Mouse (Mus musculus) liver, embryonic 11.5 days (tissue): Measurements from ENCODE around the gene Eif3k. TPM values are rescaled to one million over a fixed set of nuclear protein-coding genes. Genes with fewer than 3 reads are reported as not detected.
"Not testable (repeated sequence)": the region's sequence is repeated elsewhere in the genome, so short reads cannot be mapped to it uniquely, and the experiment has no call there.

Experiments
- ATAC-seq: fragments of 200-750 bp; cut with Nextera tagmentation; replicated peaks from 2 replicates; pipeline ENCODE4 v1.8.0; 2017; ENCODE audit warnings: moderate number of reproducible peaks, mild to moderate bottlenecking, moderate TSS enrichment, moderate library complexity; ENCODE audit not compliant: low FRiP score
- DNase-seq: peaks from one replicate; pipeline ENCODE4 v3.0.0-alpha.2; 2017; ENCODE audit warnings: low spot score
- H3K27ac ChIP-seq: fragments of 300-500 bp; sonication (generic); 2 replicates; pipeline ENCODE4 v1.5.1; 2014; ENCODE audit warnings: mild to moderate bottlenecking, low read depth, low read length, control low read depth
- H3K27me3 ChIP-seq: fragments of 300-500 bp; sonication (generic); replicated peaks from 2 replicates; pipeline ENCODE4 v1.6.1; 2014; ENCODE audit warnings: low read length, mixed read lengths; ENCODE audit not compliant: control insufficient read depth, insufficient read depth
- H3K36me3 ChIP-seq: fragments of 300-500 bp; sonication (generic); 2 replicates; pipeline ENCODE4 v1.6.1; 2014; ENCODE audit warnings: mild to moderate bottlenecking, low read length, moderate library complexity, mixed read lengths; ENCODE audit not compliant: control insufficient read depth, insufficient read depth
- H3K4me1 ChIP-seq: fragments of 300-500 bp; sonication (generic); replicated peaks from 2 replicates; pipeline ENCODE4 v1.6.1; 2014; ENCODE audit warnings: low read length, mixed read lengths; ENCODE audit not compliant: control insufficient read depth, insufficient read depth
- H3K4me2 ChIP-seq: fragments of 300-500 bp; sonication (generic); 2 replicates; pipeline ENCODE4 v1.6.1; 2014; ENCODE audit warnings: mild to moderate bottlenecking, control low read depth, moderate library complexity
- H3K4me3 ChIP-seq: fragments of 300-500 bp; sonication (generic); 2 replicates; pipeline ENCODE4 v1.5.1; 2014; ENCODE audit warnings: low read depth, low read length, control low read depth
- H3K9ac ChIP-seq: fragments of 300-500 bp; sonication (generic); 2 replicates; pipeline ENCODE4 v1.6.1; 2014; ENCODE audit warnings: low read depth, low read length, control low read depth
- H3K9me3 ChIP-seq: fragments of 300-500 bp; sonication (generic); 2 replicates; pipeline ENCODE4 v1.6.1; 2016; ENCODE audit warnings: low read length, inconsistent platforms, mixed read lengths; ENCODE audit not compliant: control insufficient read depth
- WGBS: fragments of 180-500 bp; shearing (Covaris S2); extraction: QIAGEN DNeasy Blood & Tissue Kit; methylation state at CpG from one replicate; pipeline ENCODE4 v1.1.7; 2014; 5-methylcytosine and 5-hydroxymethylcytosine counted together
- polyA plus RNA-seq: library from polyadenylated mRNA; unstranded; fragments of >200 nt; fragmentation: Nextera tagmentation; extraction: Ambion mirVana; gene quantifications from 2 replicates; pipeline ENCODE4 v1.2.1, GENCODE M21; 2014

Eif3k gene
- polyA plus RNA-seq, 1 experiment from 2014 or later: 425 TPM

GRCm38 (mm10) chr7:28977556-28977955 lies 4.1 kb downstream of the Eif3k start:
- peaks cover 51% of the 10 kb centered on the region for H3K36me3 ChIP-seq
- DNase-seq: no peak
- 92% methylated on average over 9 of the region's 9 CpGs for WGBS
- no peak overlapping the region for H3K4me3 ChIP-seq
- no peaks in the 10 kb centered on the region for H3K27me3 ChIP-seq
- H3K27ac ChIP-seq: no peak overlapping the region
- H3K9me3 ChIP-seq: no peaks in the 10 kb centered on the region
- no peak overlapping the region for H3K9ac ChIP-seq
- ATAC-seq: no peak
- peaks cover 8% of the 10 kb centered on the region for H3K4me1 ChIP-seq
- H3K4me2 ChIP-seq: no peak overlapping the region

- no peak for ATAC-seq
- peaks cover 4% of the 10 kb centered on the region; the same call in 1 of the 2 replicates for H3K4me1 ChIP-seq
- DNase-seq: no peak
- WGBS: 83% methylated on average over 8 of the region's 8 CpGs
- no peaks in the 10 kb centered on the region for H3K27me3 ChIP-seq
- no peak overlapping the region for H3K9ac ChIP-seq
- H3K4me2 ChIP-seq: no peak overlapping the region
- no peak overlapping the region for H3K4me3 ChIP-seq
- H3K27ac ChIP-seq: no peak overlapping the region
- H3K9me3 ChIP-seq: no peaks in the 10 kb centered on the region
- peaks cover 47% of the 10 kb centered on the region for H3K36me3 ChIP-seq
Measured at GRCm38 (mm10) chr7:28973025-28973424, 8.6 kb downstream of the Eif3k start.

DNA sequence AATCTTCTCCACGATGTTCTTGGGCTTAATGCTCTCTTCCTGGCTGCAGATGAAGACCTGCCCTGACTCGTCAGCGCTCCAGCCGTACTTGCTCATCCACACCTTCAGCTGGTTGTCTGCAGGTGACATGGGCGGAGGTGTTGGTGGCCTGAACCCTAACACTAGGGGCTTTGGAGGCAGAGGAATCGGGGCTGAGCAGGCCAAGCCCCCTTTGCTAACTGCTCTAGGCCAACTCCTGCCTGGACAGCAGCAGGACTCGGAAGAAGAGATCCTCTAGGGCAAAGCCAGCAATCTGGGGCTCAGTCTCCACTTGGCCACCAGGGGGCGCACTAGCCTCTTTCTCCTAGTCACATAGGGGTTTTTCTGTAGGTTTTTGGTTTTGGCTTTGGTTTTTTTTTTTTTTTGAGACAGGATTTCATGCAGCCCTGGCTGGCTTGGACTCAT lies 9.1 kb downstream of the Eif3k start:
- Histone ChIP-seq H3K27me3 (no peaks in the 10 kb centered on the region), H3K4me1 (peaks cover 4% of the 10 kb centered on the region; the same call in 1 of the 2 replicates), H3K27ac (no peak overlapping the region), H3K4me2 (no peak overlapping the region), H3K4me3 (no peak overlapping the region), H3K9me3 (no peaks in the 10 kb centered on the region), H3K36me3 (peaks cover 43% of the 10 kb centered on the region), H3K9ac (no peak overlapping the region)
- DNase-seq: peak; percentile 71
- 0 out of 2 replicates have a peak, but pooled peaks have one; percentile 29 for ATAC-seq
- WGBS: 71% methylated on average over 8 of the region's 8 CpGs

DNA sequence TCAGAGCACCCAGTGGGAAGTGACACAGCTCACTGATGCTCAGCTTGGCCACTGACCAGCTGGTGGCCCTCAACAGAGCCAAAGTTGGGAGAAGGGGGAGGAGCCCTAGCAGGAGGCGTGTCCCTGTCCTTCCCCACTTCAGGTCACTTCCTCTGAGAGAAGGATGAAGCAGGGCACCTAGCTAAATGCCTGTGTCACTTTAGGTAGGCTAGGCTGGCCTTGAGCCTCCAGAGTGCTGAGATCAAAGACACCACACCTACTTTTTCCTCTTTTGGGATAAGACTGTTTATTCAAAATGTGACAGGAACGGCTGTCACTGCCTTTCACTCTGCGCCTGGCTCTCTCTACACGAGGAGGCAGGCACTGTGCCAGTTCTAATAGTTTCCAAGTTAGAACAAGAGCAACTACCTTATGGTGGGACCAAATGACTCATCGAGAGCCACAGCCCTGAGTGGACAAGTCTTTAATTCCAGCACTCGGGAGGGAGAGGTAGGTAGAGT lies 9.8 kb downstream of the Eif3k start:
- Histone ChIP-seq H3K9ac (no peak overlapping the region), H3K36me3 (peaks cover 35% of the 10 kb centered on the region), H3K4me1 (peaks cover 4% of the 10 kb centered on the region; the same call in 1 of the 2 replicates), H3K4me3 (no peak overlapping the region), H3K9me3 (no peaks in the 10 kb centered on the region), H3K4me2 (no peak overlapping the region), H3K27ac (no peak overlapping the region), H3K27me3 (no peaks in the 10 kb centered on the region)
- ATAC-seq (no peak), DNase-seq (no peak)
- WGBS: 77% methylated on average over 6 of the region's 6 CpGs

DNA sequence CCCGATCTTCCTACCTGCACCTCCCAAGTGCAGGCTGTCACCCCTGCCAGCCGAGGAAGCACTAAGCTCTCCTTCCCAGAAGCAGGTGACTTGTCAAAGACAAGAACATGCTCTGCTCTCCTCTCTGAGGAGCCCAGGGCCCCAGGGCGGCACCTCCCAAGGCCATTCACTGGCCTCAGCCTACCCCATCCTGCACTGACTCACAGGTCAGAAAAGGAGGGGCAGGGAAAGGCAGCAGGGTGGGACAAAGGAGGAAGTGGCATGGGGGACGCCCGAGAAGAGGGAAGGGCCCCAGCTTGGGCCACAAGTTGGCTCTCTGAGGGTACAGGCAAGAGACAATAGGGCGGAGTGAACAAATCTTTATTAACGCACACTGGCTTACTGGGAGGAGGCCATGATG lies 10.6 kb downstream of the Eif3k start:
- ATAC-seq (no peak), DNase-seq (no peak)
- WGBS: 70% methylated on average over 7 of the region's 7 CpGs
- H3K4me3 ChIP-seq: no peak overlapping the region
- no peak overlapping the region for H3K4me2 ChIP-seq
- H3K27me3 ChIP-seq: no peaks in the 10 kb centered on the region
- peaks cover 30% of the 10 kb centered on the region for H3K36me3 ChIP-seq
- no peak overlapping the region for H3K9ac ChIP-seq
- H3K9me3 ChIP-seq: no peaks in the 10 kb centered on the region
- H3K4me1 ChIP-seq: peaks cover 4% of the 10 kb centered on the region; the same call in 1 of the 2 replicates
- H3K27ac ChIP-seq: no peak overlapping the region

- Histone ChIP-seq H3K36me3 (peaks cover 28% of the 10 kb centered on the region), H3K9ac (no peak overlapping the region), H3K4me1 (peaks cover 4% of the 10 kb centered on the region; the same call in 1 of the 2 replicates), H3K9me3 (no peaks in the 10 kb centered on the region), H3K4me2 (no peak overlapping the region), H3K27me3 (no peaks in the 10 kb centered on the region), H3K27ac (no peak overlapping the region), H3K4me3 (no peak overlapping the region)
- no peak for DNase-seq
- ATAC-seq: no peak
- 76% methylated on average over 12 of the region's 12 CpGs for WGBS
Measured at GRCm38 (mm10) chr7:28969672-28970394, 11.8 kb downstream of the Eif3k start.

GRCm38 (mm10) chr7:28969271-28969670 lies 12.4 kb downstream of the Eif3k start:
- Histone ChIP-seq H3K4me2 (no peak overlapping the region), H3K27ac (no peak overlapping the region), H3K4me3 (no peak overlapping the region), H3K9ac (no peak overlapping the region), H3K4me1 (peaks cover 4% of the 10 kb centered on the region; the same call in 1 of the 2 replicates), H3K36me3 (peaks cover 22% of the 10 kb centered on the region), H3K9me3 (no peaks in the 10 kb centered on the region), H3K27me3 (no peaks in the 10 kb centered on the region)
- DNase-seq (no peak), ATAC-seq (no peak)
- 96% methylated on average over 1 of the region's 1 CpGs for WGBS

- WGBS: 84% methylated on average over 8 of the region's 8 CpGs
- not testable (repeated sequence) for H3K4me3 ChIP-seq, ATAC-seq, H3K4me1 ChIP-seq, DNase-seq, H3K27me3 ChIP-seq, H3K9ac ChIP-seq, H3K27ac ChIP-seq, H3K9me3 ChIP-seq, H3K4me2 ChIP-seq
- H3K36me3 ChIP-seq: peaks cover 14% of the 10 kb centered on the region
Measured at GRCm38 (mm10) chr7:28968120-28968519, 13.5 kb downstream of the Eif3k start.
